In genomic region chr17:47527581-47528300, GRCm38 (mm10) we compare ENCODE assay signal across 9 mouse cellular contexts. TPM values are rescaled to one million over a fixed set of nuclear protein-coding genes. Genes with fewer than 3 reads are reported as not detected.
DNase-seq lines count a peak whose midpoint lies in the region; ATAC-seq lines count a peak whose summit lies in the region.
"Had no signal": no experiment of that assay in that cellular context is flagged by ENCODE, and none has a peak within 500 bp of the region (broad histone marks: within the 10 kb centered on the region; RNA-seq: fewer than 3 reads in every experiment).

No protein-coding gene starts in this region.

- H3K9ac ChIP-seq in kidney, embryonic 16.5 days (replicated peaks; ENCODE audit: low read length), result peak overlapping the region; percentile 42
- 0 out of 2 replicates have a peak overlapping the region, but pooled peaks have one; percentile 4 for H3K9ac ChIP-seq in forebrain, embryonic 15.5 days (replicated peaks)
- peak overlapping the region; percentile 64 for H3K9ac ChIP-seq in liver, embryonic 12.5 days

- H3K9me3 ChIP-seq in kidney, embryonic 16.5 days (ENCODE audit: low read length), result no peaks in the 10 kb centered on the region; the same call in 1 of the 2 replicates
- no peaks in the 10 kb centered on the region for H3K9me3 ChIP-seq in forebrain, embryonic 15.5 days
- no peaks in the 10 kb centered on the region for H3K9me3 ChIP-seq in liver, embryonic 12.5 days (replicated peaks)

- H3K4me1 ChIP-seq in kidney, embryonic 16.5 days (ENCODE audit: insufficient read depth, low read length), result peaks cover 24% of the 10 kb centered on the region
- no peaks in the 10 kb centered on the region; the same call in 1 of the 2 replicates for H3K4me1 ChIP-seq in forebrain, embryonic 15.5 days
- H3K4me1 ChIP-seq in liver, embryonic 12.5 days, result peaks cover 82% of the 10 kb centered on the region

- H3K4me3 ChIP-seq in kidney, embryonic 16.5 days (ENCODE audit: low read length), result no peak overlapping the region
- H3K4me3 ChIP-seq in forebrain, embryonic 15.5 days, result no peak overlapping the region
- H3K4me3 ChIP-seq in liver, embryonic 12.5 days, result no peak overlapping the region

- no peak for DNase-seq in kidney, postnatal 25 days
- DNase-seq in retina, postnatal 1 day, result peak; percentile 45
- no peak for DNase-seq in cerebellum, adult 18-20 months
- DNase-seq in cerebellum, postnatal 14 days, result no peak
- no peak for DNase-seq in left cerebral cortex, postnatal 25 days (ENCODE audit: low spot score in 2 of 2)

- WGBS in kidney, embryonic 16.5 days, result 37% methylated on average over 10 of the region's 10 CpGs
- 39% methylated on average over 10 of the region's 10 CpGs for whole genome bisulfite sequencing in forebrain, embryonic 15.5 days
- WGBS in liver, embryonic 12.5 days (ENCODE audit: insufficient replicate concordance), result 38% methylated on average over 10 of the region's 10 CpGs

- no peaks in the 10 kb centered on the region for H3K36me3 ChIP-seq in kidney, embryonic 16.5 days (ENCODE audit: insufficient read depth, low read length)
- no peaks in the 10 kb centered on the region for H3K36me3 ChIP-seq in forebrain, embryonic 15.5 days
- H3K36me3 ChIP-seq in liver, embryonic 12.5 days, result no peaks in the 10 kb centered on the region

- intact Hi-C loops in left cerebral cortex, postnatal 25 days (cut with DNase I), result no loop called here

- H3K27ac ChIP-seq in kidney, embryonic 16.5 days (ENCODE audit: low read length), result peak overlapping the region; percentile 86
- H3K27ac ChIP-seq in forebrain, embryonic 15.5 days (replicated peaks), result no peak overlapping the region
- peak overlapping the region; percentile 86 for H3K27ac ChIP-seq in liver, embryonic 12.5 days
- H3K27ac ChIP-seq: macrophage had no signal

- no peaks in the 10 kb centered on the region for H3K27me3 ChIP-seq in kidney, embryonic 16.5 days (ENCODE audit: insufficient read depth, low read length)
- no peaks in the 10 kb centered on the region for H3K27me3 ChIP-seq in forebrain, embryonic 15.5 days
- no peaks in the 10 kb centered on the region for H3K27me3 ChIP-seq in liver, embryonic 12.5 days (replicated peaks)

- peak; percentile 73 for ATAC-seq in kidney, embryonic 16.5 days (ENCODE audit: low FRiP score, low TSS enrichment)
- no peak for ATAC-seq in forebrain, embryonic 15.5 days (replicated peaks)
- ATAC-seq in liver, embryonic 12.5 days, result no peak

- H3K4me2 ChIP-seq in kidney, embryonic 16.5 days (replicated peaks; ENCODE audit: low read depth, low read length), result peak overlapping the region; percentile 4; the same call in 1 of the 2 replicates
- H3K4me2 ChIP-seq in forebrain, embryonic 15.5 days (replicated peaks), result no peak overlapping the region
- peak overlapping the region; percentile 32 for H3K4me2 ChIP-seq in liver, embryonic 12.5 days

RNA-seq across cellular contexts. Expression of gene Ccnd3, which starts 22.9 kb away (rescaled TPM):
- polyA plus RNA-seq in kidney, embryonic 16.5 days (2015; fragmentation: Nextera tagmentation; extraction: Ambion mirVana), result 295 and 301 TPM in 2 replicates
- 59.8 and 64.4 TPM in 2 replicates for polyA plus RNA-seq in forebrain, embryonic 15.5 days (2015; fragmentation: Nextera tagmentation; extraction: Ambion mirVana)
- 546 and 555 TPM in 2 replicates for polyA plus RNA-seq in liver, embryonic 12.5 days (2016; fragmentation: Nextera tagmentation; extraction: Ambion mirVana)
- total RNA-seq in left cerebral cortex, postnatal 25 days (2021), result 10 to 100 TPM; 31.0 to 31.7 TPM

RNA-seq across cellular contexts. Expression of gene Taf8, which starts 25.6 kb away (rescaled TPM):
- polyA plus RNA-seq in kidney, embryonic 16.5 days (2015; fragmentation: Nextera tagmentation; extraction: Ambion mirVana), result 35.1 and 35.8 TPM in 2 replicates
- 25.2 and 26.2 TPM in 2 replicates for polyA plus RNA-seq in forebrain, embryonic 15.5 days (2015; fragmentation: Nextera tagmentation; extraction: Ambion mirVana)
- 17.6 and 18.0 TPM in 2 replicates for polyA plus RNA-seq in liver, embryonic 12.5 days (2016; fragmentation: Nextera tagmentation; extraction: Ambion mirVana)
- 10 to 100 TPM; 16.4 to 16.7 TPM for total RNA-seq in left cerebral cortex, postnatal 25 days (2021)

Comparison
In these comparisons a context has a peak if more than half of its experiments do, and no peak if none do; other contexts are left out.
1. H3K9ac ChIP-seq: peak in every context shown above with its lines; median percentile 64 in liver, embryonic 12.5 days; 42 in kidney, embryonic 16.5 days; 4 in forebrain, embryonic 15.5 days.